ENCODE assay signal across 43 mouse cellular contexts in the genomic region with DNA sequence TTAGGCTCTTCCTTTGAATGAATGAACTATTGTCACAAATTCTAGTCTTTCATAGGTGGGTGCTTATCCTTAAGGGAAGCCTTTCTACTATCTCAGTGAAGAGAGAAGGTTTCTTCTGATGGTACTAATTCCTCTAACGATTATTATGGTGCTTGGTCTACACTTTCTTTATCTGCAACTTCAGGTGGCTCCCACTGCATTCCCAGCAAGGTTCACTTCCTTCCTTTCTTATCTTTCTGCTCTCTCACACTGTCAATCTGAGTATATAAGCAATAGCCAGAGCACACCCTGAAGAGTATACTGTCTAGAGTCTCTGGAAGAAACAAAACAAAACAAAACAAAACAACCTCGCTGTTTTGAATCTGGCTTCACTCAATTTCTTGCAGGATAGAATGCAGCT. TPM values are rescaled to one million over a fixed set of nuclear protein-coding genes. Genes with fewer than 3 reads are reported as not detected.
"Had no signal": no experiment of that assay in that cellular context is flagged by ENCODE, and none has a peak within 500 bp of the region (broad histone marks: within the 10 kb centered on the region; RNA-seq: fewer than 3 reads in every experiment).

No protein-coding gene starts in this region.

- H3K9me3 ChIP-seq: limb, embryonic 10.5 days; liver, embryonic 13.5 days; liver, embryonic 15.5 days; lung, embryonic 15.5 days; midbrain, embryonic 12.5 days; midbrain, embryonic 13.5 days; midbrain, embryonic 15.5 days had no signal

- H3K27ac ChIP-seq: left cerebral cortex, adult 2 months; limb, embryonic 10.5 days; limb, embryonic 12.5 days; limb, embryonic 13.5 days; limb, embryonic 15.5 days; liver, embryonic 12.5 days; liver, embryonic 13.5 days; liver, embryonic 14.5 days; liver, embryonic 15.5 days; lung, embryonic 15.5 days; macrophage; midbrain, embryonic 10.5 days; midbrain, embryonic 12.5 days; midbrain, embryonic 13.5 days; midbrain, embryonic 15.5 days had no signal

- H3K4me1 ChIP-seq: limb, embryonic 10.5 days; limb, embryonic 12.5 days; limb, embryonic 13.5 days; limb, embryonic 15.5 days; liver, embryonic 12.5 days; liver, embryonic 13.5 days; liver, embryonic 15.5 days; lung, embryonic 15.5 days; megakaryocyte, embryonic 14.5 days; midbrain, embryonic 10.5 days; midbrain, embryonic 12.5 days; midbrain, embryonic 13.5 days; midbrain, embryonic 15.5 days had no signal

- H3K4me3 ChIP-seq: left cerebral cortex, adult 2 months; limb, embryonic 10.5 days; limb, embryonic 12.5 days; limb, embryonic 13.5 days; limb, embryonic 15.5 days; liver, embryonic 12.5 days; liver, embryonic 13.5 days; liver, embryonic 15.5 days; lung, embryonic 15.5 days; megakaryocyte, embryonic 14.5 days; midbrain, embryonic 10.5 days; midbrain, embryonic 12.5 days; midbrain, embryonic 13.5 days; midbrain, embryonic 15.5 days; myocyte had no signal

- H3K27me3 ChIP-seq: limb, embryonic 12.5 days; limb, embryonic 13.5 days; limb, embryonic 15.5 days; liver, embryonic 12.5 days; liver, embryonic 13.5 days; liver, embryonic 15.5 days; lung, embryonic 15.5 days; megakaryocyte, embryonic 14.5 days; midbrain, embryonic 12.5 days; midbrain, embryonic 13.5 days; midbrain, embryonic 15.5 days had no signal

- H3K9ac ChIP-seq: limb, embryonic 12.5 days; limb, embryonic 13.5 days; limb, embryonic 15.5 days; liver, embryonic 12.5 days; liver, embryonic 13.5 days; liver, embryonic 14.5 days; liver, embryonic 15.5 days; liver, postnatal 0 days; lung, embryonic 14.5 days; lung, embryonic 15.5 days; midbrain, embryonic 12.5 days; midbrain, embryonic 13.5 days; midbrain, embryonic 15.5 days had no signal

- DNase-seq: left cerebral cortex, postnatal 4 days; liver; liver, embryonic 13.5 days; liver, postnatal 0 days; lung, adult 18-20 months; lung, adult 2 months; lung, embryonic 14.5 days; lung, postnatal 10 days; lung, postnatal 14 days; lung, postnatal 36 days; lung, postnatal 4 days; midbrain, embryonic 14.5 days had no signal

RNA-seq across cellular contexts. Expression of gene Slc22a13, which starts 10.8 kb away (rescaled TPM):
- total RNA-seq: left cerebral cortex, postnatal 10 days; left cerebral cortex, postnatal 25 days; left cerebral cortex, postnatal 36 days; left cerebral cortex, postnatal 4 days; liver, adult 2 months; megakaryocyte progenitor cell, adult 5-6 weeks; megakaryocyte, adult 5-6 weeks; megakaryocyte-erythroid progenitor cell, adult 5-6 weeks; midbrain, postnatal 0 days; monocyte, adult 5-6 weeks had no signal
- polyA plus RNA-seq: limb, embryonic 10.5 days; limb, embryonic 11.5 days; limb, embryonic 12.5 days; limb, embryonic 13.5 days; limb, embryonic 15.5 days; liver, embryonic 11.5 days; liver, embryonic 12.5 days; liver, embryonic 13.5 days; liver, embryonic 15.5 days; liver, postnatal 0 days; lung, embryonic 14.5 days; lung, embryonic 15.5 days; lung, embryonic 16.5 days; lung, postnatal 0 days; macrophage; midbrain, embryonic 10.5 days; midbrain, embryonic 11.5 days; midbrain, embryonic 12.5 days; midbrain, embryonic 13.5 days; midbrain, embryonic 15.5 days; midbrain, embryonic 16.5 days; myocyte had no signal
